Mouse (Mus musculus): Measurements from ENCODE around the gene Mdm2. TPM values are rescaled to one million over a fixed set of nuclear protein-coding genes. Genes with fewer than 3 reads are reported as not detected.
"Not testable (repeated sequence)": the region's sequence is repeated elsewhere in the genome, so short reads cannot be mapped to it uniquely, and the experiment has no call there.

Mdm2 gene
- polyA plus RNA-seq, 1 experiment from 2014 or later: 44.6 TPM

DNA sequence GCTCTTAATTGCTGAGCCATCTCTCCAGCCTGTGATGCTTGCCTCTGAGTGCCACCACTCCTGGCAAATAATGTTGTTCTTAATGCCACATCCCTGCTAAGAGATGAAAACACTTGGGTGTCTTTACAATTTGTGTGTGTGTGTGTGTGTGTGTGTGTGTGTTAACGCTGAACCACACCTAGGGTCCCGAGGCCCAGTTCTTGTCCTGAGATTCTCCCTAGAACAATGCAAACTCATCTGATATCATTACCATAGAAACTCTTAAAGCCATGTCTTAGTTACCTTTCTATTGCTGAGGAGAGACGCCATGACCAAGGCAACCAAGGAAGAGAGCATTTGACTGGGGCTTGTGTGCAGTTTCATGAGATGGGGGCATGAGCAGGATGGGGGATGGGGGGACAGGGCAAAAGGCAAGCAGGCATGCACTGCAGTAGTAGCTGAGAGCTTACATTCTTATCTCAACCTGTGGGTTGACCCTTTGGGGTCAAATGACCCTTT is 3.5 kb upstream of the Mdm2 start:
- no peak for DNase-seq (ENCODE audit: low spot score)

DNA sequence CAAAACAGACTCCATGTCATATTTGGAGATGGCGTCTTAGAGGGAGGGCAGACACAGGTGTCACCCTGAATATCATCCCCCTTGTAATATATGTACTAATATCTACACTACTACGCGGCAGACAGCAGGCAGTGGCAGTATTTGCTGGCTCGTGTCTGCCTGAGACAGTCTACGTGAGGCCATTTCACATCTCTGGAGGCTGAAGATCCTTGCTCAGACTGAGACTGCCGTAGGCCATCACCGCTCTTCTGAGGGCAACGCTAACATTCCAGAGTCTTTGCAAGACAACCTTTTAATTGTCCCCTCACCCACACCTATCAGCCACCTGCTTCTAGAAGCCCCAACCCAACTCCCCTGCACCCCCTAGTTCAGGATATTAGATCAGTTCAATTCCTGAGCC is 2.9 kb upstream of the Mdm2 start:
- DNase-seq (ENCODE audit: low spot score): no peak

DNA sequence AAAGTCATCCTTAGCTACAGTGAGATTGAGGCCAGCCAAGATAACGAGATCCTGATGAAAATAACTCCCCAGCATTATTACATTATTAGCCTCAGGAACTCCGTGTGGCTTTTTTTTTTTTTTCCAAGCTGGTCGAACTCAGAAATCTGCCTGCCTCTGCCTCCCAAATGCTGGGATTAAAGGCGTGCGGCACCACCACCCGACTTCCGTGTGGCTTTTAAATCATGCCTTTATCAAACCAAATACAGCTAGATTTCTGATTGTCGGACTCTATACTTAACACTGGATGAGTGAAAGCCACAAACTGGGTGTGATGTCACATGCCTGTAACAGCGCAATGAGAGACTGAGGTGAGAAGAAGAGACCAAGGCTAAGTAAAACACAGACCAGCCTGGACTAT is 2.3 kb upstream of the Mdm2 start:
- no peak for DNase-seq (ENCODE audit: low spot score)

DNA sequence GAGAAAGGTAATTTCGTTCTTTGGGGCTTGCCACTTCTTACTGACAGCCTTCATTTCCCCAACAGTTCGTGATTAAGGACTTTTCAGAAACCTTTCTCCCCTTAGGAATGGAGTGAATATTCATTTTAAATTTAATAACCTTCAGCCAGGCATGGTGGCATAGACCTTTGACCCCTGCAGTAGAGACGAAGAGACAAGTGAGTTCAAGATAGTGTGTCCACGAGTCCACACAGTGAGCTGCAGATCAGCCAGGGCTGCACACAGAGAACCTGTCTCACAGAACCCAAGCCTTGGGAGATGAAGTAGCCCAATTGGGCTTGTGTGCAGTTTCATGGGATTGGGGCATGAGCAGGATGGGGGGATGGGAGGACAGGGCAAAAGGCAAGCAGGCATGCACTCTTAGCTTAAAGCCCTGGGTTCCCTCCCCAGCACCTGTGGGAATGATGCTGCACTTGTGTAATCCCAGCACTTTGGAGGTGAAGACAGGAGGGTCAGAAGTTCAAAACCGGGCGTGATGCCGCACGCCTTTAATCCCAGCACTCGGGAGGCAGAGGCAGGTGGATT is 1.7 kb upstream of the Mdm2 start:
- no peak for DNase-seq (ENCODE audit: low spot score)

DNA sequence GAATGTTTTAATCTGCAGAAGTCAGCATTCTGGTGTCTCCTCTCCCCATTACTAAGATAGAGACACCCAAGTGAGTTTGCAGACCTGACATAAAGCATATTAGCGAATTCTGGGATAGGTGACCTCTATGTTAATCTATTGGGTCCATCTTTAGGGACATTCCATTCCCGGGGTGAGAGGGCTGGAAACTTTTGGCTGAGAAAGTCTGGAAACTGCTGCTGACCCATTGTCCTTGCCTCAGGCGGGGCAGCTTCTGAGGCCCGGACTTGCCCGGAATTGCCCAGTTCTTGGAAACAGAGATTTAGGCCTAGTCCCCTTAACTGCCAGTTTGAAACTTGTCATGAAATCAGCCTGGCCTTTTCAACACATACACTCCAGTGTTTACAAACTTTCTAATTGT is 850 bp upstream of the Mdm2 start:
- DNase-seq (ENCODE audit: low spot score): no peak

DNA sequence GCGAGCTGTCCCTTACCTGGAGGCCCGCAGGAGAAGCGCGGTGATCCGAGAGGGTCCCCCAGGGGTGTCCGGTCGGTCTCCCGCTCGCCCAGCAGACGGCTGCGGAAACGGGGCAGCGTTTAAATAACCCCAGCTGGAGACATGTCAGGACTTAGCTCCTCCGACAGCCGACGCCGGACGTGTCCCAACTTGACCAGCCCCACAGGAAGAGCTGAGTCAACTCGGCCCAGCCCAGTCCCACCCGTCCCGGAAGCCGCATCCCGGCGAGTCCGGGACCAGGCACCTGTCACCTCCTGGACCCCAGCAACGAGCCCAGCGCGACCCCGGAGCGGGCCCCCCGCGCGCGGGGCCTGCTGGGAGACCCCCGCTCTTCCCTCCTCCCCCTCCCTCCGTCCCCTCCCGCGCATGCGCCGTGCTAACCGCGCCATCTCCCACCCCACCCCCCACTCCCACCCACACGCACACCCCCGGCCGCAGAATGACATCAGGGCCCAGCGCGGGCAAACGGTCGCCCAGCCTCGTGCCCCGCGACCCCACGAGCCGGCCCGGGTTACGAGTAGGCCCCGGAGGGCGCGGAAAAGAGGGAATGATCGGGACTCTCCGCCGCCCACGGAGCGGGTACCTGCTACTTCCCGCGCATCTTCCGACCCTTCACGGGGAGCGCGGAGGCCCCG is 491 bp downstream of the Mdm2 start:
- peak; percentile 86 for DNase-seq (ENCODE audit: low spot score)

DNA sequence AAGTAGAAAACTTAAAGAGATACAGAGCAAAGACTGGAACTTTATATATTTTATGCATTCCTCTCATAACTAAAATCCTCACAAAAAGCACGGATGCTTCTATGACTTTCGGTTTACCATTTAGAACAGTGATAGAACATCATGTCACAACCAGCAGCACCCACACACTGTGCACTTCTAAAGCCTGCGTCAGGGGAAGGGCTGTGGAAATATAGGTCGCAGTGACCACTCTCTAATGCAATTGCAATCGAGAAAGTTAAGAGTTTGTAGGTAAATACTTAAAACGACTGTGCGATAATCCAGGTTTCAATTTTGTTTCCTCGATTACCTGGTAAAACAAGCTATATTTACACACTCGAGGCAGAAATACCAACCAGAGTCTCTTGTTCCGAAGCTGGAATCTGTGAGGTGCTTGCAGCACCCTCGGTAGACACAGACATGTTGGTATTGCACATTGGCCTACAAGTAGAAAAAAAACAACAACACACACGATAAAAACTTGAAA is 1.2 kb downstream of the Mdm2 start:
- DNase-seq (ENCODE audit: low spot score): peak; percentile 10

DNA sequence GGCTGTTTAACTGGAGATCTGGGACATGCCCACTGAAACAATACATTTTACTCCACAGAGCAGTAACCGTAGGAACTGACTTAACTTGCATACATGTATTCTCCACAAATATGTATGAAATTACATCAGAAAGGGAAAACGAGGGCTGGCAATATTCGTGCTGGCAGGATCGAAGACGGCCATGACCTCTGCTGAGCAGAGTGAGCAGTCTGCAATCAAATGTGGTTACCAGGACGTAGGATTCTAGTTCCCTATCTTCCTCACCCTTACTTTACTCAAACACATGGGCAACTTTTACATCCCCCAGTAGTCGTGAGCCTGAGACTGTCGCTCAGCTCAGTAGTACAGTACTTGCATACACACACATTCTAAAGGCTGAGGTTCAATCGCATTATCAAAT is 1.7 kb downstream of the Mdm2 start:
- no peak for DNase-seq (ENCODE audit: low spot score)

DNA sequence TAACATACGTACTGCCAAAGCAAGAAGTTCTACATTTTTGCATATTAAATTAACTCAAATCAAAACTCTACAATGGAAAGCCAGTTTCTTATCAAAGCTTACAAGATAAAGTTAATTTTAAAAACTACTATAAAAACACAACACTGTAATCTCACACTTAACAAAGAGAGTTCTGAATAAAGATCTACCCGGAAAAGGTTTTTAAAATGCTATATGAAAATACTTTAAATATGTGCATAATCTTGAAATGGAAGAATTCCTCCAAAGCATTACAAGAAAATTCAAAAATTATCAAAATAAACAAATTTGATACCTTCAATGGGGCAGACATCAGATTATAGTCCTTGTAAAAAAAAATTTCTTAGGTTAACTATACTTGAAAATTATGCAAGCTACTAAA is 2.2 kb downstream of the Mdm2 start:
- no peak for DNase-seq (ENCODE audit: low spot score)

DNA sequence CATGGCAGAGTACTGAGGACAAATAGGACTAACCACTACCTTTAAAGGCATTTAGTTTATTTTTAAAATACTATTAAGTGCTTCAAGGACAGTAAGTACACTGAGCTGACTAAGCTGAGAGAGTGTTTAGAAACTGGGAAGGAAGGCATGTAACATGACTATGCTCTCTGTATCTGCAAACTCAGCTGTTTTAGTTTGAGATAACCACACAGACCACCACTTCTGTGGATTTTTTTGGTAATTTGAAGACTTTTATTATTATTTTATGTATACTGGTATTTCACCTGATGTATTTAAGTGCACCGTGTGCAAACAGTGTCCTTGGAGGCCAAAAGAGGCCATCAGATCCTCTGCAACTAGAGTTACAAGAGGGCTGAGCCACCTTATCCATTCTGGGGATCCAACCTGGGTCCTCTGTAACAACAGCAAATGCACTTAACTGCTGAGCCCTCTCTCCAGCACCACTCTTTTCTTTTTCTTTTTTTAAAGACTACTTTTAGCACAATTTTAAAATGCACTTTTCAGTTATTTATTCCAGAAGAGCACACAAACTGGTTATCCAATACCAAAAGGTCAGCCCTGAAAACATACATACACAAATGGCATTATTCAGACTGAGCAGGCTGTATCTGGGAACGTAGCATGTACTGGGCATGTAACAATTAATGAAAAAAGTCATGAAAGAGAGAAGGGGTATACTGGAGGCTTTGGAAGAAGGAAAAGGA is 3.3 kb downstream of the Mdm2 start:
- DNase-seq (ENCODE audit: low spot score): no peak

DNA sequence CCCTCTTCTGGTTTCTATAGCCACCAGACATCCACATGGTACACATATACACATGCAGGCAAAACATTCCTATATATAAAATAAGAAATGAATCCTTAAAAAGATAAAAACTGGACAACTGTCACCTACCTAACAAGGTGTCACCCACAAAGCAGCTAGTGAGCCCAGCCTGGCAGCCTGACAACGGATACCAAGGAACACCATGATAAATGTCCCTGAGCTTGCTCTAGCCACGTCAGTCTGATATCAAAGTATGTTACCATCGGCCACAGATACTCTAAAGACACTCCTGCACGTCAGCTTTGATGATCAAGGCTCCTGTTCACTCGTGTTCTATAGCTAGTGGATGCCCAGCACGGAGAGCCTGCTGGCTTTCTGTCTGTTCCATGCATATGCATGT is 4.1 kb downstream of the Mdm2 start:
- no peak for DNase-seq (ENCODE audit: low spot score)

DNA sequence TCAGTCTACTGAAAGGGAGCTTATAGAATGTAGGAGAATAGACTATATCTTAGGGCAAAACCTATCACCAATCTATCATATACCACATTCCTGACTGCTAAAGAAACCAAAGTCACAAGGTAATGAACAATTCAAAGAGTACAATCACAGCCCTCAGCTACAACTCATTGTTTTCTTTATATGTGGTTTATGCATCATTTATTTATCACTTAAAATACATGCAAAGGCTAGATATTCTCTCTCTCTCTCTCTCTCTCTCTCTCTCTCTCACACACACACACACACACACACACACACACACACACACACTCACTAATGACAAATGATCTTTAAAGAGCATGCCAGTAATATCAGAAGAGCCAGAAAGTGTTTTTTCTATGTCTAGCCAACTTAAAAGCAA is 4.8 kb downstream of the Mdm2 start:
- DNase-seq (ENCODE audit: low spot score): no peak

DNA sequence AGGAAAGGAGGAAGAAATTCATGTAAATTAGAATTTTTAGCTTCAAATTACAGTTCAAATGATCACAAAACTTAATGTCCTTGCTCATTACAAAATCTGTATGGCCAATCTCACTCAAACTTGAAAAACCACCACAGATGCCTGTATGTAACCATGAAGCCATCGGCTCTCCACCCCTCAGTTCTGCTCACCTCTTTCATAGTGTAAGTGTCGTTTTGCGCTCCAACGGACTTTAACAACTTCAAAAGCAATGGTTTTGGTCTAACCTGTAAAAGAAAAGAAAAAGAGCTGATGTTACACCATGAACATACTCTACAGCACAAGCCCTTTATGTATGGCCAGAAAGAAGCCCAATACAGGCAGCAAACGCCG is 5.6 kb downstream of the Mdm2 start:
- no peak for DNase-seq (ENCODE audit: low spot score)

DNA sequence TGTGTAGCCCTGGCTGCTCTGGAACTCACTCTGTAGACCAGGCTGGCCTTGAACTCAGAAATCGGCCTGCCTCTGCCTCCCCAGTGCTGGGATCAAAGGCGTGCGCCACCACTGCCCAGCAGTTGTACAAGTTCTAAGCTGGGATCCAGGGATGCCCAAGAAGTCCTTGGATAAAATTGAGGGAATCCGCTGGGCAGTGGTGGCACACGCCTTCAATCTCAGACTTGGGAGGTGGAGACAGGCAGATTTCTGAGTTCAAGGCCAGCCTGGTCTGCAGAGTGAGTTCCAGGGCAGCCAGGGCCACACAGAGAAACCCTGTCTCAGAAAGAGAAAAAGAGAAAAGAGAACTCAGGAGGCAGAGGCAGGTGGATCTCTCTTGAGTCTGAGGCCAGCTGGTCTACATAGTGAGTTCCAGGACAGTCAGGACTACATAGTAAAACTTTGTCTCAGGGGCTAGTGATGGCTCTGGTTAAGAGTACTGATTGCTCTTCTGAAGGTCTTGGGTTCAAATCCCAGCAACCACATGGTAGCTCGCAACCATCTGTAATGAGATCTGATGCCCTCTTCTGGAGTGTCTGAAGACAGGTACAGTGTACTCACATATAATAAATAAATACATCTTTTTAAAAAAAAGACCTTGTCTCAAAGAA is 6.1 kb downstream of the Mdm2 start:
- DNase-seq (ENCODE audit: low spot score): not testable (repeated sequence)

DNA sequence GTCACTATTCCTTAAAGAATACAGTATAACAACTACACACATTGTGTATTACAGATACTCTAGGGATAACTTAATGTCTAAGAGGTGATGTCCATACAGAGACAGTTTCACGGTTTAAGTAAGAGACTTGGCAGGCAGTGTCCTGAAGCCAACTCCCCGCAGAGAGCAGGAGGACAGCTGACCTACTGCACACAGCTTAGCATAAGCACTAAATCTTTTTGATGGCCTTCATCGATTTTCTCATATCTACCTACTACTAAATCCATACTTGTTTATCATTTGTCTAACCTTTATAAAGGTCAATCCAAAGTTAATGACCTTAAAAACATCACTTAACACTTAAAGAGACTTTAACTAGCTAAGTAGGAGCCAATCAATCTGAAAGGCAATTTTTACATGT is 7.1 kb downstream of the Mdm2 start:
- DNase-seq (ENCODE audit: low spot score): no peak

DNA sequence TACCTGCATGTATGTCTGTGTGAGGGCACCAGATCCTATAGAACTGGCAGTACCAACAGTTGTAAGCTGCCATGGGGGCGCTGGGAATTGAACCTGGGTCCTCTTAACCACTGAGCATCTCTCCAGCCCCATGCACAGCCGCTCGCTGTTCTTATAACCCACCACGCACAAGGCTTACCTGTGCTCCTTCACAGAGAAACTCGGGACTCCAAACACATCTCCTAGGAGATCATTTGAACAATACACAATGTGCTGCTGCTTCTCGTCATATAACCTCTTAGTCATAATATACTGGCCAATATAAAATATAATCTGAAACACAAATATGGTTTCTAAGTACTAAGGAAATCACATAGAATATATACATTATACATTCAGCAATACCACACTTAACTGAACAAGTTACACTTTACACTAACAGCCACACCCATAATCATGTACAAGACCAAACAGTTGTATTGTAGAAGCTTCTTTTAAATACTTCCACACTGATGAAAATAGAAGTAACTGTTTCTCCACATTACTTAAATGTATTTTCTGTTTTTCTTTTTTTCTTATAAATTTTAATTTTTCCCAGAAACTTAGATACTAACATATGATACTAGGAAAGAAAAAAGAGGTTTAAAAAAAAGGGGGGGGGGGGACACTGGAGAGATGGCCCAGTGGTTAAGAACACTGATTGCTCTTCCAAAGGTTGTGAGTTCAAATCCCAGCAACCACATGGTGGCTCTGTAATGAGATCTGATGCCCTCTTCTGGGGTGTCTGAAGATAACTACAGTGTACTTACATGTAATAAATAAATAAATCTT is 8.3 kb downstream of the Mdm2 start:
- DNase-seq (ENCODE audit: low spot score): no peak

DNA sequence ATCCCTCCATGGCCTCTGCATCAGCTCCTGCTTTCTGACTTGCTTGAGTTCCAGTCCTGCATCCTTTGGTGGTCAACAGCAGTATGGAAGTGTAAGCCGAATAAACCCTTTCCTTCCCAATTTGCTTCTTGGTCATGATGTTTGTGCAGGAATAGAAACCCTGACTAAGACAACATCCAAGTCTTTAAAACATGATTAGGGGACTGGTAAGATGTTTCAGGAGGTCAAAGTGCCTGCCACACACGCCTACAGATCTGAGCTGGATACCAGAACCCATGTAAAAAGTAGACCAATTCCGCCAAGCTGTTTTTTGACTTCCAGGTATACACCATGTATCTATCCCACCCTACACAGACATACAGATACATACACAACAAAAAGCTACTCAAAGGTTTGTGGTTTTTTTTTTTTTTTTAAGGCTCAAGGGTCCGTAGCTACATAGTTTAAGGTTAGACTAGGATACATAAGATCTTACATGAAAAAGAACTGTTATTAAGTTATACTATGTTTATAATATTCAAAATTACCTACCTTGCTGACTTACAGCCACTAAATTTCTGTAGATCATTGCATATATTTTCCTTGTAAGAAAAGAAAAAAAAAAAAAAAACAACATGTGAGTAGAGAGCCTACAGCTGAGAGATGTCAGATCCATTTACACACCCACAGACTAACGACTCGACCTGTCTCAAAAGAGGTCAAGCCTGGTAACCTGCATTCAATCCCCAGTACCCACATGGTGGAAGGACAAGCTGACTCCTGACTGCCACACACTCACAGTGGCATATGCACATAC is 9.3 kb downstream of the Mdm2 start:
- no peak for DNase-seq (ENCODE audit: low spot score)

DNA sequence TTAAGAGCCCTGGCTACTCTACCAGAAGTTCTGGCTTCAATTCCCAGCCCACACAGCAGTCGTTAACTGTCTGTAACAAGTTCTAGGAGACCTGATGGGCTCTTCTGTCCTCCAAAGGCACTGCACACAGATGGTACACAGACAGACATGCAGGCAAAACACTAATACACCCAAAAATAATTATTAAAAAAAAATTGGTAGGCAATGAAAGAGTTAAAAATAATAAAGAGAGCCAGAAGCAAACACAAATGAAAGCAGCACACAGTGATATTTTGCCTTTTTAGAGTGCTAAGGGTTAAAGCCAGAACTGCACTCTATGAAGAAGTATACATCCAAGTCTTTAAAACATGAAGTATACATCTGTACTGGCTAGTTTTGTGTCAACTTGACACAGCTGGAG is 10.1 kb downstream of the Mdm2 start:
- DNase-seq (ENCODE audit: low spot score): no peak

DNA sequence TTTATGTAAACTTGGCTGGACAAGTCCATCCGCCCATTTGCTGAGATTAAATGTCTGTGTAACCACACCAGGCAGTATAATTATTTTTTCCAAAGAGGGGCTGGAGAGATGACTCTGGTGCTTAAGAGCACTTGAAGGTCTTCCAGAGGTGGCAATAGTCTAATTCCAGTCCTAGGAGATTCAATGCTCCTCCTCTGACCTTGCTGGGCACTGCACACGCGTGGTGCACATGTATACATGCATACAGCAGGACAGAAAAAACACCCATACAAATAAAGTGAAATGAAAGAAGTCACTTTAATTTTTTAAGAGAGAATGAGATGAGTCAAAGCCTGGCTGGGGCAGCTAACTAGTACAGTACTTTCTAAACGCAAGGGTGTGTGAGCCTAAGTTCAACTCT is 10.6 kb downstream of the Mdm2 start:
- DNase-seq (ENCODE audit: low spot score): no peak
